Mouse (Mus musculus) liver, embryonic 11.5 days (tissue): ENCODE data around the gene Tet3. TPM values are rescaled to one million over a fixed set of nuclear protein-coding genes. Genes with fewer than 3 reads are reported as not detected.

Experiments
- ATAC-seq: fragments of 200-750 bp; cut with Nextera tagmentation; replicated peaks from 2 replicates; pipeline ENCODE4 v1.8.0; 2017; ENCODE audit warnings: moderate number of reproducible peaks, mild to moderate bottlenecking, moderate TSS enrichment, moderate library complexity; ENCODE audit not compliant: low FRiP score
- DNase-seq: peaks from one replicate; pipeline ENCODE4 v3.0.0-alpha.2; 2017; ENCODE audit warnings: low spot score
- H3K27ac ChIP-seq: fragments of 300-500 bp; sonication (generic); 2 replicates; pipeline ENCODE4 v1.5.1; 2014; ENCODE audit warnings: mild to moderate bottlenecking, low read depth, low read length, control low read depth
- H3K27me3 ChIP-seq: fragments of 300-500 bp; sonication (generic); replicated peaks from 2 replicates; pipeline ENCODE4 v1.6.1; 2014; ENCODE audit warnings: low read length, mixed read lengths; ENCODE audit not compliant: control insufficient read depth, insufficient read depth
- H3K36me3 ChIP-seq: fragments of 300-500 bp; sonication (generic); 2 replicates; pipeline ENCODE4 v1.6.1; 2014; ENCODE audit warnings: mild to moderate bottlenecking, low read length, moderate library complexity, mixed read lengths; ENCODE audit not compliant: control insufficient read depth, insufficient read depth
- H3K4me1 ChIP-seq: fragments of 300-500 bp; sonication (generic); replicated peaks from 2 replicates; pipeline ENCODE4 v1.6.1; 2014; ENCODE audit warnings: low read length, mixed read lengths; ENCODE audit not compliant: control insufficient read depth, insufficient read depth
- H3K4me2 ChIP-seq: fragments of 300-500 bp; sonication (generic); 2 replicates; pipeline ENCODE4 v1.6.1; 2014; ENCODE audit warnings: mild to moderate bottlenecking, control low read depth, moderate library complexity
- H3K4me3 ChIP-seq: fragments of 300-500 bp; sonication (generic); 2 replicates; pipeline ENCODE4 v1.5.1; 2014; ENCODE audit warnings: low read depth, low read length, control low read depth
- H3K9ac ChIP-seq: fragments of 300-500 bp; sonication (generic); 2 replicates; pipeline ENCODE4 v1.6.1; 2014; ENCODE audit warnings: low read depth, low read length, control low read depth
- H3K9me3 ChIP-seq: fragments of 300-500 bp; sonication (generic); 2 replicates; pipeline ENCODE4 v1.6.1; 2016; ENCODE audit warnings: low read length, inconsistent platforms, mixed read lengths; ENCODE audit not compliant: control insufficient read depth
- WGBS: fragments of 180-500 bp; shearing (Covaris S2); extraction: QIAGEN DNeasy Blood & Tissue Kit; methylation state at CpG from one replicate; pipeline ENCODE4 v1.1.7; 2014; 5-methylcytosine and 5-hydroxymethylcytosine counted together
- polyA plus RNA-seq: library from polyadenylated mRNA; unstranded; fragments of >200 nt; fragmentation: Nextera tagmentation; extraction: Ambion mirVana; gene quantifications from 2 replicates; pipeline ENCODE4 v1.2.1, GENCODE M21; 2014

Tet3 gene
- polyA plus RNA-seq, 1 experiment from 2014 or later: 22.0 TPM

- Histone ChIP-seq H3K9ac (no peak overlapping the region), H3K27me3 (no peaks in the 10 kb centered on the region), H3K27ac (no peak overlapping the region), H3K9me3 (no peaks in the 10 kb centered on the region), H3K4me2 (no peak overlapping the region), H3K4me3 (no peak overlapping the region), H3K4me1 (no peaks in the 10 kb centered on the region), H3K36me3 (peaks cover 71% of the 10 kb centered on the region)
- ATAC-seq (no peak), DNase-seq (no peak)
- 92% methylated on average over 21 of the region's 21 CpGs for WGBS
Observed at GRCm38 (mm10) chr6:83370316-83370965, 88.4 kb downstream of the Tet3 start.

- Histone ChIP-seq H3K4me1 (peaks cover 8% of the 10 kb centered on the region), H3K9ac (no peak overlapping the region), H3K4me2 (no peak overlapping the region), H3K4me3 (no peak overlapping the region), H3K36me3 (peaks cover 34% of the 10 kb centered on the region), H3K9me3 (no peaks in the 10 kb centered on the region), H3K27ac (no peak overlapping the region), H3K27me3 (no peaks in the 10 kb centered on the region)
- 86% methylated on average over 12 of the region's 12 CpGs for WGBS
- ATAC-seq: no peak
- DNase-seq: no peak
Observed at GRCm38 (mm10) chr6:83363075-83363474, 95.8 kb downstream of the Tet3 start.

GRCm38 (mm10) chr6:83361523-83362248 lies 97.2 kb downstream of the Tet3 start:
- Histone ChIP-seq H3K9ac (no peak overlapping the region), H3K27me3 (no peaks in the 10 kb centered on the region), H3K36me3 (peaks cover 28% of the 10 kb centered on the region), H3K27ac (no peak overlapping the region), H3K4me3 (no peak overlapping the region), H3K4me2 (no peak overlapping the region), H3K9me3 (no peaks in the 10 kb centered on the region), H3K4me1 (peaks cover 11% of the 10 kb centered on the region)
- WGBS: 56% methylated on average over 11 of the region's 11 CpGs
- DNase-seq: no peak
- ATAC-seq: peak; percentile 42; the same call in 1 of the 2 replicates

DNA sequence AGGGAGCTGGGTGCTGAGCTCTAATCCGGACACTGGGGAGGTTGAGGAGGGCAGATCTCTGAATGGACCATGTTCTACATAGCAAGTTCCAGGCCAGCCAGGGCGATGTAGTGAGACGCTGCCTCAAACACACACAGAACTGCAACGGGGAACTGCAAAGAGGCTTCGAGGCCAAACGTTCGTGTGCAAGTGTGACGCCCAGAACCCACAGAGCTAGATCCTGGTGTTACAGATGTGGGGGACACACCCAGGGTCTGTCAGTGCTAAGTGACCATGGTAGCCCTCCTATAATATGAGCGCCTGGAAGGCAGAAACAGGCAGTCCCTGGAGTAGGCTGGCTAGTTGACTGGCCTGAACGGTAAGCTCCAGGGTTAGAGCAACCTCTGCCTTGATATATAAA lies 101.4 kb downstream of the Tet3 start:
- Histone ChIP-seq H3K4me3 (no peak overlapping the region), H3K27me3 (no peaks in the 10 kb centered on the region), H3K4me2 (no peak overlapping the region), H3K9me3 (no peaks in the 10 kb centered on the region), H3K36me3 (peaks cover 40% of the 10 kb centered on the region), H3K4me1 (peaks cover 18% of the 10 kb centered on the region), H3K9ac (no peak overlapping the region), H3K27ac (no peak overlapping the region)
- ATAC-seq: no peak
- no peak for DNase-seq
- 93% methylated on average over 10 of the region's 10 CpGs for WGBS

DNA sequence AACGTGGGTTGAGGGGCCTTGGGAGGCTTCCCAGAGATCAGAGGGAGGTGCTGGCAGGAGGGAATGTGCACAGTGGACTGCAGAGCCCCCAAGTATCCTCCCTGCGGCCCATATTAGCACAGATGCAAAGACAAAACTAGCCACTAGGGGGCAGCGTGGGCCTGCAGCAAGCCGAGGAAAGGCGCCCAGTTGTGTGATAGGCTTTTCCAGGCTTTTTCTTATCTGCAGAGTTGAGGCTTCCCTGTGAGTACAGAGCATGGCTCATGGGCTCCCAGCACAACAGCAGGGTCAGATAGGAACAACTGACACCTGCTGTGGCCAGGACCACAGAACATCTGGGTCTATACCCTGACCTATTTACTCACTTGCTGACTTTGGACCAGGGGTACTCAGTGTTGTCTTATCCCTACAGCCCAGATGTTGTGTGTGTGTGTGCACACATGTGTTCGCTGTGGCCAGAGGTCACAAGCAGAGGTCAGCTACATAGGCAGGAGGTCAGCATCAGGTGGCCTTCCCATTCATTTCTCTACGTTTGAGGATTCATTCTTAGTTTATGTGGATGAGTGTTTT lies 102.2 kb downstream of the Tet3 start:
- H3K4me3 ChIP-seq: no peak overlapping the region
- no peak overlapping the region for H3K4me2 ChIP-seq
- 24% methylated on average over 7 of the region's 7 CpGs for WGBS
- ATAC-seq (peak; percentile 50), DNase-seq (peak; percentile 83)
- H3K9ac ChIP-seq: no peak overlapping the region
- H3K27ac ChIP-seq: peak overlapping the region; percentile 42; the same call in 1 of the 2 replicates
- H3K9me3 ChIP-seq: no peaks in the 10 kb centered on the region
- peaks cover 40% of the 10 kb centered on the region for H3K36me3 ChIP-seq
- no peaks in the 10 kb centered on the region for H3K27me3 ChIP-seq
- peaks cover 20% of the 10 kb centered on the region for H3K4me1 ChIP-seq

GRCm38 (mm10) chr6:83354856-83355781 lies 103.8 kb downstream of the Tet3 start:
- no peak for ATAC-seq
- DNase-seq: no peak
- H3K9ac ChIP-seq: no peak overlapping the region
- H3K4me2 ChIP-seq: no peak overlapping the region
- H3K4me3 ChIP-seq: no peak overlapping the region
- WGBS: 87% methylated on average over 9 of the region's 9 CpGs
- H3K9me3 ChIP-seq: no peaks in the 10 kb centered on the region
- H3K27ac ChIP-seq: no peak overlapping the region
- peaks cover 28% of the 10 kb centered on the region for H3K4me1 ChIP-seq
- peaks cover 37% of the 10 kb centered on the region for H3K36me3 ChIP-seq
- no peaks in the 10 kb centered on the region for H3K27me3 ChIP-seq

GRCm38 (mm10) chr6:83352666-83353410 lies 106.0 kb downstream of the Tet3 start:
- H3K36me3 ChIP-seq: peaks cover 19% of the 10 kb centered on the region
- H3K9me3 ChIP-seq: no peaks in the 10 kb centered on the region
- peaks cover 29% of the 10 kb centered on the region for H3K4me1 ChIP-seq
- peak overlapping the region; percentile 57 for H3K9ac ChIP-seq
- ATAC-seq: no peak
- WGBS: 92% methylated on average over 24 of the region's 24 CpGs
- H3K27me3 ChIP-seq: no peaks in the 10 kb centered on the region
- peak overlapping the region; percentile 83 for H3K27ac ChIP-seq
- DNase-seq: no peak
- H3K4me2 ChIP-seq: peak overlapping the region; percentile 73
- H3K4me3 ChIP-seq: peak overlapping the region; percentile 28
